Mouse (Mus musculus): ENCODE results near the gene Pla1a. TPM values are rescaled to one million over a fixed set of nuclear protein-coding genes. Genes with fewer than 3 reads are reported as not detected.

Pla1a gene
- polyA plus RNA-seq, 1 experiment, result 1.5 TPM

- Histone ChIP-seq H3K4me3 (replicated peaks; ENCODE audit: control insufficient read depth, low read depth, low read length) (no peak overlapping the region), H3K27ac (ENCODE audit: control insufficient read depth, insufficient read depth, low read depth, low read length, poor library complexity) (no peak overlapping the region), H3K4me1 (ENCODE audit: control insufficient read depth, insufficient read depth, low read length) (no peaks in the 10 kb centered on the region)
- TF ChIP-seq POLR2A (IDR thresholded peaks at IDR 0.05; ENCODE audit: borderline replicate concordance, control insufficient read depth, low read depth, low read length) (no peak), CTCF (IDR thresholded peaks at IDR 0.05; ENCODE audit: control insufficient read depth, insufficient read depth, low read length) (no peak)
- 57% methylated on average over 3 of the region's 3 CpGs for whole genome bisulfite sequencing
Observed at GRCm38 (mm10) chr16:38363256-38363595, 69.7 kb downstream of the Pla1a start.

GRCm38 (mm10) chr16:38362493-38363255 lies 70.3 kb downstream of the Pla1a start:
- no peak overlapping the region for H3K4me3 ChIP-seq (replicated peaks; ENCODE audit: control insufficient read depth, low read depth, low read length)
- no peak for TF ChIP-seq CTCF (IDR thresholded peaks at IDR 0.05; ENCODE audit: control insufficient read depth, insufficient read depth, low read length)
- no peak for TF ChIP-seq POLR2A (IDR thresholded peaks at IDR 0.05; ENCODE audit: borderline replicate concordance, control insufficient read depth, low read depth, low read length)
- 84% methylated on average over 20 of the region's 20 CpGs for WGBS
- no peak overlapping the region for H3K27ac ChIP-seq (ENCODE audit: control insufficient read depth, insufficient read depth, low read depth, low read length, poor library complexity)
- no peaks in the 10 kb centered on the region for H3K4me1 ChIP-seq (ENCODE audit: control insufficient read depth, insufficient read depth, low read length)

GRCm38 (mm10) chr16:38361933-38362332 lies 71.0 kb downstream of the Pla1a start, which contains the start of gene Popdc2:
Gene Popdc2, plus strand, starts transcription at chr16:38362209.
- H3K4me1 ChIP-seq (ENCODE audit: control insufficient read depth, insufficient read depth, low read length), result no peaks in the 10 kb centered on the region
- no peak within 1 kb of the TSS for H3K27ac ChIP-seq (ENCODE audit: control insufficient read depth, insufficient read depth, low read depth, low read length, poor library complexity)
- TF ChIP-seq CTCF (IDR thresholded peaks at IDR 0.05; ENCODE audit: control insufficient read depth, insufficient read depth, low read length), result no peak
- no peak for TF ChIP-seq POLR2A (IDR thresholded peaks at IDR 0.05; ENCODE audit: borderline replicate concordance, control insufficient read depth, low read depth, low read length)
- WGBS, result 71% methylated on average over 10 of the region's 10 CpGs
- no peak within 1 kb of the TSS for H3K4me3 ChIP-seq (replicated peaks; ENCODE audit: control insufficient read depth, low read depth, low read length)

- Histone ChIP-seq H3K4me1 (ENCODE audit: control insufficient read depth, insufficient read depth, low read length) (no peaks in the 10 kb centered on the region), H3K4me3 (replicated peaks; ENCODE audit: control insufficient read depth, low read depth, low read length) (no peak overlapping the region), H3K27ac (ENCODE audit: control insufficient read depth, insufficient read depth, low read depth, low read length, poor library complexity) (no peak overlapping the region)
- no peak for TF ChIP-seq CTCF (IDR thresholded peaks at IDR 0.05; ENCODE audit: control insufficient read depth, insufficient read depth, low read length)
- TF ChIP-seq POLR2A (IDR thresholded peaks at IDR 0.05; ENCODE audit: borderline replicate concordance, control insufficient read depth, low read depth, low read length), result no peak
- WGBS, result 69% methylated on average over 2 of the region's 2 CpGs
Observed at GRCm38 (mm10) chr16:38360317-38360716, 72.6 kb downstream of the Pla1a start.

- Histone ChIP-seq H3K4me1 (ENCODE audit: control insufficient read depth, insufficient read depth, low read length) (no peaks in the 10 kb centered on the region), H3K27ac (ENCODE audit: control insufficient read depth, insufficient read depth, low read depth, low read length, poor library complexity) (no peak overlapping the region), H3K4me3 (replicated peaks; ENCODE audit: control insufficient read depth, low read depth, low read length) (no peak overlapping the region)
- TF ChIP-seq CTCF (IDR thresholded peaks at IDR 0.05; ENCODE audit: control insufficient read depth, insufficient read depth, low read length) (no peak), POLR2A (IDR thresholded peaks at IDR 0.05; ENCODE audit: borderline replicate concordance, control insufficient read depth, low read depth, low read length) (no peak)
- 57% methylated on average over 3 of the region's 3 CpGs for WGBS
Observed at GRCm38 (mm10) chr16:38359857-38360256, 73.1 kb downstream of the Pla1a start.

GRCm38 (mm10) chr16:38359241-38359640 lies 73.7 kb downstream of the Pla1a start:
- no peak for TF ChIP-seq POLR2A (IDR thresholded peaks at IDR 0.05; ENCODE audit: borderline replicate concordance, control insufficient read depth, low read depth, low read length)
- TF ChIP-seq CTCF (IDR thresholded peaks at IDR 0.05; ENCODE audit: control insufficient read depth, insufficient read depth, low read length), result no peak
- Histone ChIP-seq H3K27ac (ENCODE audit: control insufficient read depth, insufficient read depth, low read depth, low read length, poor library complexity) (no peak overlapping the region), H3K4me1 (ENCODE audit: control insufficient read depth, insufficient read depth, low read length) (no peaks in the 10 kb centered on the region), H3K4me3 (replicated peaks; ENCODE audit: control insufficient read depth, low read depth, low read length) (no peak overlapping the region)
- WGBS, result 87% methylated on average over 2 of the region's 2 CpGs

- WGBS, result 69% methylated on average over 6 of the region's 6 CpGs
- no peak for TF ChIP-seq CTCF (IDR thresholded peaks at IDR 0.05; ENCODE audit: control insufficient read depth, insufficient read depth, low read length)
- TF ChIP-seq POLR2A (IDR thresholded peaks at IDR 0.05; ENCODE audit: borderline replicate concordance, control insufficient read depth, low read depth, low read length), result no peak
- no peak overlapping the region for H3K4me3 ChIP-seq (replicated peaks; ENCODE audit: control insufficient read depth, low read depth, low read length)
Observed at GRCm38 (mm10) chr16:38358256-38358812, 74.6 kb downstream of the Pla1a start.

GRCm38 (mm10) chr16:38354185-38354913 lies 78.6 kb downstream of the Pla1a start:
- H3K4me3 ChIP-seq (replicated peaks; ENCODE audit: control insufficient read depth, low read depth, low read length), result no peak overlapping the region
- no peaks in the 10 kb centered on the region; the same call in 1 of the 2 replicates for H3K4me1 ChIP-seq (ENCODE audit: control insufficient read depth, insufficient read depth, low read length)
- 55% methylated on average over 5 of the region's 5 CpGs for WGBS
- H3K27ac ChIP-seq (ENCODE audit: control insufficient read depth, insufficient read depth, low read depth, low read length, poor library complexity), result no peak overlapping the region
- TF ChIP-seq POLR2A (IDR thresholded peaks at IDR 0.05; ENCODE audit: borderline replicate concordance, control insufficient read depth, low read depth, low read length), result no peak
- TF ChIP-seq CTCF (IDR thresholded peaks at IDR 0.05; ENCODE audit: control insufficient read depth, insufficient read depth, low read length), result no peak

More at GRCm38 (mm10) chr16:38358256-38358812, 74.6 kb downstream of the Pla1a start:
- Histone ChIP-seq H3K4me1 (ENCODE audit: control insufficient read depth, insufficient read depth, low read length) (no peaks in the 10 kb centered on the region), H3K27ac (ENCODE audit: control insufficient read depth, insufficient read depth, low read depth, low read length, poor library complexity) (no peak overlapping the region)
